Mouse (Mus musculus) R1 (cell line): Measurements from ENCODE around the gene Ggt5.

Experiments
- DNase-seq: peaks from one replicate; pipeline ENCODE4 v3.0.0-alpha.2; 2018; ENCODE audit warnings: low read depth, low spot score

Ggt5 gene

GRCm38 (mm10) chr10:75651381-75652068 is 62.4 kb downstream of the Ggt5 start:
- DNase-seq = no peak

- DNase-seq = no peak
These were observed 64.9 kb downstream of the Ggt5 start for GRCm38 (mm10) chr10:75654053-75654452.

GRCm38 (mm10) chr10:75657165-75657564 is 68.0 kb downstream of the Ggt5 start:
- no peak for DNase-seq

GRCm38 (mm10) chr10:75657772-75658171 is 68.6 kb downstream of the Ggt5 start:
- no peak for DNase-seq

DNA sequence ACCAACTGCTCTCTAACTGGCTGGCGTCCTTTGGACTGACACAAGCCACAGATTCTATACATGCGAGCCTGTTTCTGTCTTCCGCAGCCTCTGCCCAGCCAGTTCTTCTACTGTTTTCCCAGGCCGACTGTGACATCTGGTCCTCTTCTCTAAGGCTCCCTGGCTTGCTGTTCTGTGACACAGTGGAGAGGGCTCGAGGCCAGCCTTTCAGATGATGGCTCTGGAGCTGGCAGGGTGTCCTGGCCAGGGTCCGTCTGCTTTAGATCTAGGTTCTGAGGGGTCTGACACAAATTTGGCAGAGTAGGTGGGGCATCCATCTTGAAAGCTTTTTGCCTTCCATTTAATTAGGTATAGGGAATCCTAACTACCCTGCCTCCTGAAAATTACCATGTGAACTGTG is 72.2 kb downstream of the Ggt5 start:
- no peak for DNase-seq

DNA sequence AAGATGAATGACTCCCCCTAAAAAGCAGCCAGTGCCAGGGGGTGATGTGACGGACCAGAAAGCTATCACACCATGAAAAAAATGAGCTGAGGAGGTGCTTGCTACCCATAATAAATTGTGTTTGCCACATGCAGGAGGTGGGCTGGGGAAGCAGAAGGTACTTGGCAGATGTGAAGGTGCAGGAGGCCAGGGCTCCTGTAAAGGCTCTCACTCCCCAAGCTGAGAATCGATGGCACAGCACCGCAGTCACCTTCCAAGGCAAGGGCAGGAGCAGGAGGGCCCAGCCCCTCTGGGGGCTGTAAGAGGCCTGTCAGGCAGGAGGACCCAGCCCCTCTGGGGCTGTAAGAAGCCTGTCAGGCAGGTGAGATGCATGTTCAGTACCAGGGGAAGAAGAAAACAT is 72.7 kb downstream of the Ggt5 start:
- DNase-seq = no peak

GRCm38 (mm10) chr10:75662575-75662974 is 73.4 kb downstream of the Ggt5 start:
- no peak for DNase-seq

- DNase-seq = no peak
These were observed 75.6 kb downstream of the Ggt5 start for GRCm38 (mm10) chr10:75664673-75665270.

GRCm38 (mm10) chr10:75666451-75667030 is 77.4 kb downstream of the Ggt5 start:
- DNase-seq = no peak
